Mouse (Mus musculus) embryonic fibroblast, embryonic 13.5 days (primary cell): ENCODE results near the gene Zfp462.

ENCODE experiments used
- CTCF ChIP-seq: IDR thresholded peaks from 2 replicates; pipeline ENCODE4 v1.5.1; 2011; ENCODE audit warnings: mild to moderate bottlenecking, control low read depth, low read length, moderate library complexity, borderline replicate concordance; ENCODE audit not compliant: insufficient read depth
- POLR2A ChIP-seq: IDR thresholded peaks from 2 replicates; pipeline ENCODE4 v1.6.1; 2011; ENCODE audit warnings: low read depth, mild to moderate bottlenecking, control low read depth, low read length, moderate library complexity

GRCm38 (mm10) chr4:55058901-55059300 is 114.1 kb downstream of the Zfp462 start:
- TF ChIP-seq POLR2A (no peak), CTCF (no peak)
